Mouse (Mus musculus): ENCODE measurements at regions not wholly inside any gene's neighbourhood (a gene's known extent, or its start where the extent isn't known, plus 50 kb on each side); places are given as distances from the start of the nearest gene placed in this dataset.

DNA sequence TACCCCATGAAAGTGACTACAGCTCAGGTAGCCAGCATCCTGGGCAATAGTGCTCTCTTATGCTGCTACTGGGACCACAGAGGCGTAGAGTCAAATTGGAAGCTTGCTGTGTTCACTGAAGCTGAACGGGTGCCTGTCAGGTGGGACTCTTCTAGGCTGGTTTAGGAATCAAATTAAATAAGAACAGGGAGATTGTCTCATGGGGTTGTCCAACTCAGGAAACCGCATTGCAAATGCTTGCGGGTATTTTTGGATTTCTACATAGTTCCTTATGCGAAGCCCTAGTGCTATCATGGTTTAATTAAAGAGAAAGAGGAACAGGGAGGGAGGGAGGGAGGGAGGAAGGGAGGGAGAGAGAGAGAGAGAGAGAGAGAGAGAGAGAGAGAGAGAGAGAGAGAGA lies 120.5 kb upstream of the Six2 start:
- no peak for TF ChIP-seq GATA1 (IDR thresholded peaks at IDR 0.05; ENCODE audit: low read length)

DNA sequence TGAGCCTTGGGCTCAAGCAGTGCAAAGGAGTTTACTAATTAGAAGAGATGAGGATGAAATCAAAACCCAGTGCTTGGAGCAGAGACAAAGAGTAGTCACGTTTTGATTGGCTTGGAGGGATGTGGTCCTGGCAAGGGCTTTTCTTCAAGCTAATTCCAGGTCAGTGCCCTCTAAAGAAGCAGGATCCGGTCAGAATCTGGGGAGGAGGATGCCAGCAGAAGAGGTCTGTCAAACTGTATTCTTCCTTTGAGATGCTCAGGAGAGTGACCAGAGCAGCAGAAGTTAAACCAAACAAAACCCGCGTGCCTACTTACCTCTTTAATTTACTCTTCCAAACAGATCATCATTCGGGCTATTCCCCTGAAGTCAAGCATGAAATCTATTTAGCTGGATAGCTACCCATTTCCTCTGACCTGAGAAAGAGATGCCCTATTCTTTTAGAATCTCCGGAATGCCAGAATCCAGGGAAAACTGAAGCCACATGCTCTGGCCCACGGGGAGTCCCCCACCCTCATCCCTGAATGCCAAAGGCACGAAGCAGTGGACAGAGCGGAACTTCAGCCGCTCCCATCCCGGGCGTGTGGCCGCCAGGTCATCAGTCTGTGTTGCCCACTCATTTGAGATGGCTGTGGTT lies 117.8 kb upstream of the Six2 start:
- TF ChIP-seq GATA1 (IDR thresholded peaks at IDR 0.05; ENCODE audit: low read length), result no peak

DNA sequence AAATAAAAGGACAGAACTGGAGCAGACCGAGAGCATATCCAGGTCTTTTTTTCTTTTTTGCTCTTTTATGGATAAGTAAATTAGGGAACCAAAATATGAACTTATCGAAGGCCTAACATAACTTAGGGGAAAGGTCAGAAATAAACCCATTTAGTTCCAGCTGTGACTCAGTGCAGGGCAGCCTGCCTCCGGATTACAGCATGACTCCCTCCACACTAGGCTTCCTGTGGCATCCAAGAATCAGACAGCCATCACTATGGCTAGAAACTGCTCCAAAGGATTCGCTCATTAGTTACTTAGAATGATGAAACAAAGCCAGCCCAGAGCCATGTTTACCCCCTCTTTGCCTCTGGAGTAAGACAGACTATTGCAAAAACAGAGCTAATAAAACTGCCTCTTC lies 116.6 kb upstream of the Six2 start:
- TF ChIP-seq GATA1 (IDR thresholded peaks at IDR 0.05; ENCODE audit: low read length), result no peak

- TF ChIP-seq GATA1 (IDR thresholded peaks at IDR 0.05; ENCODE audit: low read length), result no peak
Observed at GRCm38 (mm10) chr17:85801734-85802133, 113.7 kb upstream of the Six2 start.

- TF ChIP-seq GATA1 (IDR thresholded peaks at IDR 0.05; ENCODE audit: low read length), result no peak
Observed at GRCm38 (mm10) chr17:85801079-85801605, 113.1 kb upstream of the Six2 start.

DNA sequence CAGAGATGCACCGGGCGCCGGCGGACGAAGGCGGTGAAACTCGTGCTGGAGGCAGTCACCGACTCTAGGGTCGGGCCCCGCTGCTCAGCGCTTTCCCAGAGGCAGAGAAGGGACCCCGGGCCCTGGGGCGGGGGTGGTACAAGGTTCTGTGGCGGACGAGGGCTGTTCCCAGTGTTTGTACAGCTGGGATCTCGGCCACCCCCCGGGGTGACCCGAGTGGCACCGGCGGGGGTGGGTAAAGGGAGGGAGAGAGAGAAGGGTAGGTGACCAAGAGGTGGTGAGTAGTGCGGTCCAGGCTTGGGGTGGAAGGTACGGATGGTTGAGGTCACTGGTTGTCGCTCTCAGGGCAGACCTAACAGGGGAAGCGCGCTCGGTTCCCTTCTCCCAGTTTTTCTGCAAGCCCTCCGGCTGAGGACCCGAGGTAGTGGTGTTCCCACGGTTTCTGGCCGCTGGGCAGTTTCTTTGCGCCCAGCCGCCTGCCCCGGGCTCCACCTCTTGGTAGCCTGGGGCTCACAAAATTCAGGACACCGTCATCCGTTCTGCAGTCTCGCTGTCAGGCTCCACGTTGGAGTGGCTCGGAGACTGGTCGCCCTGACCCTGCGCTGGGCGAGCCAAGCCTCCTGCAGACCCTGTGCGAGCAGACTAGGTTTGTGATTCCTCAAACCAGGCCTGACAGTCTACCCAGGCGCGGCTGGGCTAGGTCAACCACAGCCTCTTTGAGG lies 112.4 kb upstream of the Six2 start:
- TF ChIP-seq GATA1 (IDR thresholded peaks at IDR 0.05; ENCODE audit: low read length), result no peak

DNA sequence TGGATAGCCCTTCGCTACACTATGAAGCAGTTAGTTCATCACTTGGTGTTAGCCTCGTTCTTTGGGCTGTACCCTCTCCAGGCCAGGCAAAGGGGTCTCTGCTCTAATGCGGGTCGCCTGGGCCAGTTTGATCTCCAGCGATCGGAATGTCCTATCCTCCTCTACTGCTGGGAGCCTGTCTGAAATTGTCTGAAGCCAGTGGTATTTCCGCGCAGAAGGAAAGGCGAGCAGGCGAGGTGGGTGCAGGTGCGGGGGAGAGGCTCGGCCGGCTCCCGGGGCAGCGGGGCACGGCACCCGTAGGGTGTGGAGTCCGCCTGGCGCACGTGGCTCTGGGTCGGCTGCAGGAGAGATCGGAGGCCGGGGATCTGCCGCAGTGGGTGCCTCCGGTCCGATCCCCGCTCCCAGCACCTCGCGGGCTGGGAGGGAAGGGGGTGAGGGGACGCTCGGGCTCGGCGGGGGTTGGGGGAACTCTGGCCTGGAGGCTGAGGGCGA lies 111.8 kb upstream of the Six2 start:
- no peak for TF ChIP-seq GATA1 (IDR thresholded peaks at IDR 0.05; ENCODE audit: low read length)

DNA sequence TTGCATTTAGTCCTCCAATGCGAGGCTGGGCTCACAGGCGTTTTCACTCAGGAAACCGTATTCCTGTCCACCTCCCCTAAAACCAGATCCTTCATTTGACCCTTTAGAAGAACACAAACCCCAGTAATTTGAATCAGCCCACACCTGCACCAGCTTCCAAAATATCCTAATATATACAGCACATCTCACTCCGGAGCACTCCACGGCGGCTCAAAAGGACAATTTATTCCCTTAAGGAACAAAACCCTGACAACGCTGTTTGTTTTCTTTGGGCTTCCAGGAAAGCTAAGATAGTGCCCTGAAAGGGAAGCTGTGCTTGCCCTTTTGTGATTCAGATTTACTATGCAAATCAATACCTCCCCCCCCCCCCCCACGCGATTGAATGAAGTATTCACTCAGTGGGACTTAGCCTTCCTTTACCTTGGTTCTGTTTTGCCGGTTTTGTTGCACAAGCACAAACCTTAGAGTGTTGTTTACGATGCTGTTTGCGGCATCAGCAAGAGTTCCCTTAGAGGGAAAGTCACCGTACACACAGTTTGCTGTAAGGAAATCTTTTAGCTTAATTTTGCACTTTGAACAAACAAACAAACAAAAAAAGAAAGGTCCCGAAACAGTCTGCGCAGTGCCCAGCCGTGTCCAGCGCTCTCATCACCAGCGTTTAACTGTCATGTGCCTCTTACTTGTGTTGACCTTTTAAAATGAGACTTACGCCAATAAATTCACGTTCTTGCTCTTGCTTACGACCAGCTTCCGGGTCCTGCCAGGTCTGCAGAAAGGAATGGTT lies 111.2 kb upstream of the Six2 start:
- no peak for TF ChIP-seq GATA1 (IDR thresholded peaks at IDR 0.05; ENCODE audit: low read length)

- TF ChIP-seq GATA1 (IDR thresholded peaks at IDR 0.05; ENCODE audit: low read length), result no peak
Observed at GRCm38 (mm10) chr17:85797755-85798154, 109.7 kb upstream of the Six2 start.

DNA sequence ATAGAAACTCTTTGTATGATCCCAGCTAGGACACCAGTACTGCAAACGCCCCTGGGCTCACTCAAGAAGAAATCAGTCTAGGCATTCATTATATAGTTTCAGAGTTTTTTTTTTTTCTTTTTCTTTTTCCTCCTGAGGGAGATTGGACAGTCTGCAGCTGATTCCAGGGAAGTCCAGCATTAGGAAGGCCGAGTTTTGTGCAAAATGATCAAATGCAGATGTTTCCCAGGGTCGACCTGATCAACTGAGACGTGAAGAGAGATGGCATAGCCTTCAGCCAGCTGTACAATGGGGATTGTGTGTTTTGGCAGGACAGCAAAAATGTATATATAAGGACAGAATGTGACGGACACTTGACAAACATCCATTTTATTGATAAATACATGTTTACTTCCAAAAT lies 107.7 kb upstream of the Six2 start:
- no peak for TF ChIP-seq GATA1 (IDR thresholded peaks at IDR 0.05; ENCODE audit: low read length)

- TF ChIP-seq GATA1 (IDR thresholded peaks at IDR 0.05; ENCODE audit: low read length), result no peak
Observed at GRCm38 (mm10) chr17:85785625-85786294, 97.7 kb upstream of the Six2 start.

DNA sequence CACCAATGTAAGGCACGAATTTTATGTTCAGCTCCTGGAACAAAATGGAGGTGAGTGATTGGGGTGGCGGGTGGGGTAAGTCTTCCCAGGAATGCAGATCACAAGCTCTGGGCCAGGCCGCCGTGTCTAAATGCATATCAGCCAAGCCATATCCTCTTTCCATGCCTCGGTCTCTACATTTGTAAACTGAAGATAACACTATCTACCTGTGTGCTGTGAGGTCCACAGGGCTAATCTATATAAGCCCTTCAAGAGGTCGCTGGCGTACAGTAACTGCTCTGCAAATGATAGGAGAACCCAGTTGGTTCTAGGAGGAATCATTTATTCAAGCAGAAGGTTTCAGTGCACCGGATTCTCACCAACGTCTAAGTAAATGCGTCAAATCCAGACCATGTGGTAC lies 92.4 kb upstream of the Six2 start:
- no peak for TF ChIP-seq GATA1 (IDR thresholded peaks at IDR 0.05; ENCODE audit: low read length)

- no peak for TF ChIP-seq GATA1 (IDR thresholded peaks at IDR 0.05; ENCODE audit: low read length)
Observed at GRCm38 (mm10) chr17:85776876-85777275, 88.8 kb upstream of the Six2 start.

DNA sequence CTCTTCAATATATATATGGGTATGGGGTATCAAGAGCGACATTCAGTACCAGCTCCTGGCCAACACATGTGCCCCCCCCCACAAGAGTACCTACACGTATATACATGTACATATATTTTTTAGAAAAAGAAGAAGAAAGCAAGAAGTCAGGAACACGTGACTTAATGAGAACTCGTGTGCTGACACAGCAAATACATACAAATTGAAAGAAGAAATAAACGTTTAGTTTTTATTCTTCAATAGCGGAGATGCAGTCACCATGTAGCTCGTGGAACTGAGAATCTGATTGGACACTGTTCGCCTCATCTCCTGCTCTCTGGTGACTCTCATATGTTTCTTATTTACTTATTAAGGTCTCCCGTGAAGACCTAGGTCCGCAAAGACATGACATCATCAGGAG lies 80.3 kb upstream of the Six2 start:
- no peak for TF ChIP-seq GATA1 (IDR thresholded peaks at IDR 0.05; ENCODE audit: low read length)

DNA sequence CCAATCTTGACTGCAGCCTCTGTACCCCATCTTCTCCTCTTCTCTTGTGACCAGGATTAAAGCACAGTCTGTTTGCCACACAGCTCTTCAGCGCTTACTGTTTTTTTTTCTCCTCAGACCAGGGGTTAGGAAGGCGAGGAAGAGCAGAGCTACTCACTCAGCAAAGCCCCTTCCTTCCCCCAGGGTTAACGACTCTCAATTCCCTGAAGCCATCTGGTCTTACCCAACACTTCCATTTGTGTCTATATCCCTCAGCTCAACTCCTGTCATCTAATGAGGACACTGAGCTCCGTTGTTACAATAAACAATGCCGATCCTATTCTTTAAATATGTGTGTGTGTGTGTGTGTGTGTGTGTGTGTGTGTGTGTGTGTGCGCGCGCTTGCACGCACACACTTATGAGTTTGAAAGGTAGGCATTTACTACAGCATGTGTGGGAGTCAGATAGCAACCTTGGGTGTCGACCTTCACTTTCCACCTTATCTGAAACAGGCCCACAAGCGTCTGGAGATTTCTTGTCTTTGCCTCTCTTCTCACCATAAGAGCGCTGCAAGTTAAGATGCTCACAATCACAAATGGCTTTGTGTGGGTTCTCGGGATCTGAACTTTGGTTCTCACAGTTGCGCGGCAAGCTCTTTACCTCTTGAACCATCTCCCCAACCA lies 79.3 kb upstream of the Six2 start:
- TF ChIP-seq GATA1 (IDR thresholded peaks at IDR 0.05; ENCODE audit: low read length), result no peak
